Comparison of ENCODE assay signal across 13 mouse cellular contexts in the genomic region with DNA sequence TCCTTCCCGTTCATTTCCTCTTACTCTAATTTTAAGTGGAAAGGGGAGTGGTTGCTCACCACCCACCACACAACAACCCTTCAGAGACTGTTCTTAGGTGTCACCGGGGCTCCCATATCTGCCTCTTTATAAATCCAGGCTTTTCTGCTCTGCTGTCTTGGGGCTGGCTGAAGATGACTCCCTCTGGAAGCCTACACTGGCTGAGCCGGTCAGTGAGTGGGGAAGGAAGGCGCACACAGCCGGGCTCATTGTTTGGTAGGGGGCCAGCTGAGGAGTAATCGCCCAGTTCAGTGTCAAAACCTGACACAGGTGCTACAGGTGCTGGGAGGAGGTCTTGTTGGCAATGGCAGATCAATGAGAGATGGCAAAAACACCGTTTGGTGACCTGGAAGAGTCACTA. TPM values are rescaled to one million over a fixed set of nuclear protein-coding genes. Genes with fewer than 3 reads are reported as not detected.
DNase-seq lines count a peak whose midpoint lies in the region; ATAC-seq and TF ChIP-seq lines count a peak whose summit lies in the region.
"Had no signal": no experiment of that assay in that cellular context is flagged by ENCODE, and none has a peak within 500 bp of the region (broad histone marks: within the 10 kb centered on the region; RNA-seq: fewer than 3 reads in every experiment).

No protein-coding gene starts in this region.

- H3K27ac ChIP-seq in heart, embryonic 10.5 days = peak overlapping the region; percentile 77
- H3K27ac ChIP-seq in lung, embryonic 16.5 days (ENCODE audit: low read length) = peak overlapping the region; percentile 95
- H3K27ac ChIP-seq in small intestine, adult 2 months (ENCODE audit: insufficient read depth, low read depth, low read length) = 0 out of 2 replicates have a peak overlapping the region, but pooled peaks have one; percentile 50
- H3K27ac ChIP-seq: forebrain, embryonic 13.5 days had no signal

- TF ChIP-seq CTCF in lung, adult 2 months (IDR thresholded peaks at IDR 0.05; ENCODE audit: insufficient read depth, low read length) = no peak
- no peak for TF ChIP-seq CTCF in small intestine, adult 2 months (IDR thresholded peaks at IDR 0.05; ENCODE audit: extremely low read depth, insufficient read length, insufficient replicate concordance, low read depth, low read length)

- DNase-seq in heart, embryonic 10.5 days (ENCODE audit: low spot score) = no peak
- DNase-seq in heart, adult 8-10 months (ENCODE audit: low spot score) = no peak
- no peak for DNase-seq in lung, adult 2 months
- DNase-seq in induced T-regulatory cell, adult 2 months (ENCODE audit: low read depth) = peak; percentile 48
- no peak for DNase-seq in adipocyte (ENCODE audit: low spot score)
- no peak for DNase-seq in left cerebral cortex, postnatal 36 days (ENCODE audit: low spot score in 2 of 2)
- DNase-seq: cerebellum, adult 9-10 months; gastrocnemius, postnatal 14 days; layer of hippocampus, postnatal 36 days had no signal

- peak overlapping the region; percentile 27; the same call in 1 of the 2 replicates for H3K4me3 ChIP-seq in heart, embryonic 10.5 days
- peak overlapping the region; percentile 19 for H3K4me3 ChIP-seq in lung, embryonic 16.5 days (ENCODE audit: low read length)
- no peak overlapping the region for H3K4me3 ChIP-seq in lung, adult 2 months (replicated peaks; ENCODE audit: extremely low read depth, low read depth, low read length)
- no peak overlapping the region for H3K4me3 ChIP-seq in small intestine, adult 2 months (ENCODE audit: low read depth, low read length)
- H3K4me3 ChIP-seq: embryonic facial prominence, embryonic 12.5 days; forebrain, embryonic 13.5 days had no signal

- intact Hi-C loops in left cerebral cortex, postnatal 36 days (cut with DNase I) = loop anchor here (5.0 kb wide), 1 partner anchor 871 kb away; no protein-coding TSS in a partner anchor

- peak overlapping the region; percentile 33 for H3K4me2 ChIP-seq in lung, embryonic 16.5 days (ENCODE audit: low read depth, low read length)
- H3K4me2 ChIP-seq: embryonic facial prominence, embryonic 12.5 days had no signal

- H3K9ac ChIP-seq in lung, embryonic 16.5 days (ENCODE audit: low read length) = peak overlapping the region; percentile 49
- H3K9ac ChIP-seq: embryonic facial prominence, embryonic 12.5 days; forebrain, embryonic 13.5 days had no signal

- peaks cover 27% of the 10 kb centered on the region for H3K4me1 ChIP-seq in heart, embryonic 10.5 days
- peaks cover 55% of the 10 kb centered on the region for H3K4me1 ChIP-seq in lung, embryonic 16.5 days (replicated peaks; ENCODE audit: control insufficient read depth, insufficient read depth, low read length)
- H3K4me1 ChIP-seq in lung, adult 2 months (ENCODE audit: control insufficient read depth, insufficient read depth, low read length) = peaks cover 15% of the 10 kb centered on the region
- peaks cover 13% of the 10 kb centered on the region; the same call in 1 of the 2 replicates for H3K4me1 ChIP-seq in small intestine, adult 2 months (ENCODE audit: control insufficient read depth, insufficient read depth, insufficient read length, low read length)

- no peak for TF ChIP-seq POLR2A in lung, adult 2 months (IDR thresholded peaks at IDR 0.05; ENCODE audit: borderline replicate concordance, extremely low read depth, low read depth, low read length)
- TF ChIP-seq POLR2A in small intestine, adult 2 months (IDR thresholded peaks at IDR 0.05; ENCODE audit: low read depth, low read length) = no peak

- no peaks in the 10 kb centered on the region for H3K36me3 ChIP-seq in heart, embryonic 10.5 days
- no peaks in the 10 kb centered on the region for H3K36me3 ChIP-seq in lung, embryonic 16.5 days (ENCODE audit: control insufficient read depth, insufficient read depth, low read length)
- H3K36me3 ChIP-seq in small intestine, adult 2 months (ENCODE audit: control insufficient read depth, insufficient read depth, low read length) = no peaks in the 10 kb centered on the region
- H3K36me3 ChIP-seq: embryonic facial prominence, embryonic 12.5 days had no signal

- peaks cover 33% of the 10 kb centered on the region; the same call in 1 of the 2 replicates for H3K27me3 ChIP-seq in heart, embryonic 10.5 days (ENCODE audit: insufficient read depth, poor library complexity, severe bottlenecking)
- no peaks in the 10 kb centered on the region for H3K27me3 ChIP-seq in lung, embryonic 16.5 days (ENCODE audit: control insufficient read depth, insufficient read depth, low read depth, low read length)
- no peaks in the 10 kb centered on the region for H3K27me3 ChIP-seq in small intestine, adult 2 months (ENCODE audit: control insufficient read depth, insufficient read depth, low read length)

- WGBS in heart, embryonic 10.5 days = 58% methylated on average over 7 of the region's 7 CpGs
- WGBS in lung, embryonic 16.5 days = 44% methylated on average over 7 of the region's 7 CpGs
- WGBS in lung, adult 2 months = 23% methylated on average over 7 of the region's 7 CpGs
- 63% methylated on average over 7 of the region's 7 CpGs for WGBS in small intestine, adult 2 months

- ATAC-seq in lung, embryonic 16.5 days (ENCODE audit: low read depth) = no peak
- ATAC-seq: forebrain, embryonic 13.5 days had no signal

- H3K9me3 ChIP-seq in heart, embryonic 10.5 days = no peaks in the 10 kb centered on the region
- no peaks in the 10 kb centered on the region for H3K9me3 ChIP-seq in lung, embryonic 16.5 days (ENCODE audit: control insufficient read depth, low read length)
- H3K9me3 ChIP-seq: embryonic facial prominence, embryonic 12.5 days; forebrain, embryonic 13.5 days had no signal

RNA-seq across cellular contexts. Expression of gene Cfap45, which starts 5.4 kb away (rescaled TPM):
- 1.7 and 2.4 TPM in 2 replicates for polyA plus RNA-seq in heart, embryonic 10.5 days (2016; fragmentation: Nextera tagmentation; extraction: Ambion mirVana)
- under 1 TPM; 0.19 to 0.98 (median 0.46) TPM for total RNA-seq in heart, adult 8-10 months (2022)
- 15.4 and 19.2 TPM in 2 replicates for polyA plus RNA-seq in lung, embryonic 16.5 days (2015; fragmentation: Nextera tagmentation; extraction: Ambion mirVana)
- 7.1 and 7.3 TPM in 2 replicates for polyA plus RNA-seq in lung, adult 2 months (2012; rRNA removed)
- polyA plus RNA-seq in small intestine, adult 2 months (2012; rRNA removed) = 0.29 and 1.3 TPM in 2 replicates
- 1 to 10 TPM; 3.4 to 4.0 TPM for total RNA-seq in left cerebral cortex, postnatal 36 days (2021)

RNA-seq across cellular contexts. Expression of gene Tagln2, which starts 26.1 kb away (rescaled TPM):
- polyA plus RNA-seq in heart, embryonic 10.5 days (2016; fragmentation: Nextera tagmentation; extraction: Ambion mirVana) = 276 and 315 TPM in 2 replicates
- 10 to 100 TPM; 37.8 to 77.3 (median 50.1) TPM for total RNA-seq in heart, adult 8-10 months (2022)
- 662 and 695 TPM in 2 replicates for polyA plus RNA-seq in lung, embryonic 16.5 days (2015; fragmentation: Nextera tagmentation; extraction: Ambion mirVana)
- 585 and 594 TPM in 2 replicates for polyA plus RNA-seq in lung, adult 2 months (2012; rRNA removed)
- 149 and 284 TPM in 2 replicates for polyA plus RNA-seq in small intestine, adult 2 months (2012; rRNA removed)
- total RNA-seq in left cerebral cortex, postnatal 36 days (2021) = 10 to 100 TPM in 1 of 2 experiments, 1 to 10 TPM in 1; 10.0 to 11.6 TPM

RNA-seq across cellular contexts. Expression of gene Vsig8, which starts 29.8 kb away (rescaled TPM):
- 0.12 TPM in 1 of 2 replicates, not detected in the other for polyA plus RNA-seq in heart, embryonic 10.5 days (2016; fragmentation: Nextera tagmentation; extraction: Ambion mirVana)
- not detected for total RNA-seq in heart, adult 8-10 months (2022)
- 0.11 and 0.34 TPM in 2 replicates for polyA plus RNA-seq in lung, embryonic 16.5 days (2015; fragmentation: Nextera tagmentation; extraction: Ambion mirVana)
- 0.37 and 12.5 TPM in 2 replicates for polyA plus RNA-seq in lung, adult 2 months (2012; rRNA removed)
- 0.35 and 1.0 TPM in 2 replicates for polyA plus RNA-seq in small intestine, adult 2 months (2012; rRNA removed)
- total RNA-seq in left cerebral cortex, postnatal 36 days (2021) = under 1 TPM in 1 of 2 experiments, not detected in 1; 0.47 TPM
- total RNA-seq: gastrocnemius, postnatal 14 days had no signal
- polyA plus RNA-seq: embryonic facial prominence, embryonic 12.5 days had no signal

RNA-seq across cellular contexts. Expression of gene Igsf9, which starts 44.4 kb away (rescaled TPM):
- polyA plus RNA-seq in heart, embryonic 10.5 days (2016; fragmentation: Nextera tagmentation; extraction: Ambion mirVana) = 13.7 and 37.5 TPM in 2 replicates
- under 1 TPM; 0.12 to 0.87 (median 0.78) TPM for total RNA-seq in heart, adult 8-10 months (2022)
- polyA plus RNA-seq in lung, embryonic 16.5 days (2015; fragmentation: Nextera tagmentation; extraction: Ambion mirVana) = 17.4 and 20.4 TPM in 2 replicates
- polyA plus RNA-seq in lung, adult 2 months (2012; rRNA removed) = 11.1 and 11.8 TPM in 2 replicates
- polyA plus RNA-seq in small intestine, adult 2 months (2012; rRNA removed) = 145 and 516 TPM in 2 replicates
- total RNA-seq in left cerebral cortex, postnatal 36 days (2021) = 10 to 100 TPM in 1 of 2 experiments, 1 to 10 TPM in 1; 8.4 to 11.2 TPM

RNA-seq across cellular contexts. Expression of gene Slamf9, which starts 50.8 kb away (rescaled TPM):
- 0.92 and 1.1 TPM in 2 replicates for polyA plus RNA-seq in heart, embryonic 10.5 days (2016; fragmentation: Nextera tagmentation; extraction: Ambion mirVana)
- total RNA-seq in heart, adult 8-10 months (2022) = 1 to 10 TPM in 2 of 4 experiments, under 1 TPM in 2; 0.27 to 2.3 (median 1.1) TPM
- 0.57 and 0.64 TPM in 2 replicates for polyA plus RNA-seq in lung, embryonic 16.5 days (2015; fragmentation: Nextera tagmentation; extraction: Ambion mirVana)
- polyA plus RNA-seq in lung, adult 2 months (2012; rRNA removed) = 10.6 and 15.2 TPM in 2 replicates
- 2.1 TPM in 2 replicates for polyA plus RNA-seq in small intestine, adult 2 months (2012; rRNA removed)
- under 1 TPM; 0.49 to 0.82 TPM for total RNA-seq in left cerebral cortex, postnatal 36 days (2021)

Comparison
In these comparisons a context has a peak if more than half of its experiments do, and no peak if none do; other contexts are left out.
1. H3K4me3 ChIP-seq: peak in heart, embryonic 10.5 days (single experiment) and lung, embryonic 16.5 days (single experiment); none in lung, adult 2 months (single experiment) and small intestine, adult 2 months (single experiment).
2. Peak in every context shown above with its lines, with median percentiles within 50 percentile points of each other: H3K27ac ChIP-seq.